8 mouse cellular contexts compared by ENCODE assay signal in genomic region chr7:102209756-102210721, GRCm38 (mm10). TPM values are rescaled to one million over a fixed set of nuclear protein-coding genes. Genes with fewer than 3 reads are reported as not detected.
DNase-seq lines count a peak whose midpoint lies in the region; ATAC-seq and TF ChIP-seq lines count a peak whose summit lies in the region.

TSS of gene Nup98 (minus strand) at chr7:102210176.
TSS of gene Pgap2 (plus strand) at chr7:102210208.

- TF ChIP-seq CTCF in kidney, postnatal 0 days (IDR thresholded peaks at IDR 0.05; ENCODE audit: low read depth) = peak; percentile 7; the same call in 1 of the 2 replicates

- ATAC-seq in erythroid progenitor cell, adult 5-6 weeks (replicated peaks; ENCODE audit: low FRiP score, poor library complexity, severe bottlenecking) = peak; percentile 93
- ATAC-seq in heart, embryonic 12.5 days (ENCODE audit: insufficient number of reproducible peaks, low FRiP score) = peak; percentile 99
- ATAC-seq in kidney, postnatal 0 days (replicated peaks; ENCODE audit: low FRiP score, low read depth) = peak; percentile 99
- peak; percentile 96 for ATAC-seq in liver, embryonic 11.5 days (replicated peaks; ENCODE audit: low FRiP score)
- ATAC-seq in stomach, embryonic 14.5 days (ENCODE audit: insufficient number of reproducible peaks, insufficient read depth, low FRiP score, low read depth) = peak; percentile 97

- WGBS in heart, embryonic 12.5 days = under 1% methylated on average over 85 of the region's 87 CpGs
- 1% methylated on average over 85 of the region's 87 CpGs for WGBS in kidney, postnatal 0 days
- under 1% methylated on average over 73 of the region's 87 CpGs for WGBS in liver, embryonic 11.5 days
- WGBS in stomach, embryonic 14.5 days = under 1% methylated on average over 84 of the region's 87 CpGs

- peak; percentile 99 for DNase-seq in CD4-positive helper T cell, adult 2 months (ENCODE audit: low read depth, low spot score)
- peak; percentile 98 for DNase-seq in brain, embryonic 18.5 days (ENCODE audit: low read depth, low spot score)
- peak; percentile 99 for DNase-seq in kidney, postnatal 0 days (ENCODE audit: low spot score)
- peak; percentile 97 for DNase-seq in liver, embryonic 11.5 days (ENCODE audit: low spot score)
- DNase-seq in naive thymus-derived CD4-positive, alpha-beta T cell, adult 2 months (ENCODE audit: low read depth) = peak; percentile 97

- H3K4me2 ChIP-seq in heart, embryonic 12.5 days = peak within 1 kb of the TSS; percentile 87
- peak within 1 kb of the TSS; percentile 68 for H3K4me2 ChIP-seq in kidney, postnatal 0 days (ENCODE audit: low read length)
- H3K4me2 ChIP-seq in liver, embryonic 11.5 days = peak within 1 kb of the TSS; percentile 76
- peak within 1 kb of the TSS; percentile 79 for H3K4me2 ChIP-seq in stomach, embryonic 14.5 days (replicated peaks; ENCODE audit: low read depth, low read length)

- H3K27ac ChIP-seq in heart, embryonic 12.5 days (ENCODE audit: poor library complexity, severe bottlenecking) = peak within 1 kb of the TSS; percentile 94
- H3K27ac ChIP-seq in kidney, postnatal 0 days = peak within 1 kb of the TSS; percentile 92
- H3K27ac ChIP-seq in liver, embryonic 11.5 days (ENCODE audit: low read depth, low read length) = peak within 1 kb of the TSS; percentile 89
- peak within 1 kb of the TSS; percentile 92 for H3K27ac ChIP-seq in stomach, embryonic 14.5 days (ENCODE audit: low read length)

- no peaks in the 10 kb centered on the region for H3K9me3 ChIP-seq in heart, embryonic 12.5 days (replicated peaks)
- H3K9me3 ChIP-seq in kidney, postnatal 0 days (replicated peaks; ENCODE audit: low read length) = no peaks in the 10 kb centered on the region
- no peaks in the 10 kb centered on the region for H3K9me3 ChIP-seq in liver, embryonic 11.5 days (ENCODE audit: control insufficient read depth, low read length)
- no peaks in the 10 kb centered on the region for H3K9me3 ChIP-seq in stomach, embryonic 14.5 days (ENCODE audit: control insufficient read depth, low read depth, low read length)

- peaks cover 7% of the 10 kb centered on the region for H3K4me1 ChIP-seq in heart, embryonic 12.5 days (replicated peaks)
- H3K4me1 ChIP-seq in kidney, postnatal 0 days (replicated peaks; ENCODE audit: insufficient read depth, low read length) = peaks cover 5% of the 10 kb centered on the region; the same call in 1 of the 2 replicates
- peaks cover 18% of the 10 kb centered on the region for H3K4me1 ChIP-seq in liver, embryonic 11.5 days (replicated peaks; ENCODE audit: control insufficient read depth, insufficient read depth, low read length)
- H3K4me1 ChIP-seq in stomach, embryonic 14.5 days (ENCODE audit: control insufficient read depth, insufficient read depth, low read length) = peaks cover 15% of the 10 kb centered on the region; the same call in 1 of the 2 replicates

- 0 out of 2 replicates have a peak, but pooled peaks cover 3% of the 10 kb centered on the region for H3K36me3 ChIP-seq in heart, embryonic 12.5 days
- no peaks in the 10 kb centered on the region for H3K36me3 ChIP-seq in kidney, postnatal 0 days (ENCODE audit: insufficient read depth, low read length)
- H3K36me3 ChIP-seq in liver, embryonic 11.5 days (ENCODE audit: control insufficient read depth, insufficient read depth, low read length) = peaks cover 2% of the 10 kb centered on the region; the same call in 1 of the 2 replicates
- no peaks in the 10 kb centered on the region for H3K36me3 ChIP-seq in stomach, embryonic 14.5 days (ENCODE audit: control insufficient read depth, insufficient read depth, low read length)

- peak within 1 kb of the TSS; percentile 89 for H3K9ac ChIP-seq in heart, embryonic 12.5 days
- peak within 1 kb of the TSS; percentile 79 for H3K9ac ChIP-seq in kidney, postnatal 0 days (ENCODE audit: low read depth, low read length)
- H3K9ac ChIP-seq in liver, embryonic 11.5 days (ENCODE audit: low read depth, low read length) = peak within 1 kb of the TSS; percentile 90
- peak within 1 kb of the TSS; percentile 82 for H3K9ac ChIP-seq in stomach, embryonic 14.5 days (replicated peaks; ENCODE audit: low read depth, low read length)

- H3K4me3 ChIP-seq in heart, embryonic 12.5 days = peak within 1 kb of the TSS; percentile 83
- peak within 1 kb of the TSS; percentile 88 for H3K4me3 ChIP-seq in kidney, postnatal 0 days (replicated peaks; ENCODE audit: low read depth, low read length)
- H3K4me3 ChIP-seq in liver, embryonic 11.5 days (ENCODE audit: low read depth, low read length) = peak within 1 kb of the TSS; percentile 77
- peak within 1 kb of the TSS; percentile 75 for H3K4me3 ChIP-seq in stomach, embryonic 14.5 days (ENCODE audit: low read depth, low read length)

- H3K27me3 ChIP-seq in heart, embryonic 12.5 days (replicated peaks) = no peaks in the 10 kb centered on the region
- no peaks in the 10 kb centered on the region for H3K27me3 ChIP-seq in kidney, postnatal 0 days (ENCODE audit: insufficient read depth, low read length)
- no peaks in the 10 kb centered on the region for H3K27me3 ChIP-seq in liver, embryonic 11.5 days (replicated peaks; ENCODE audit: control insufficient read depth, insufficient read depth, low read length)
- H3K27me3 ChIP-seq in stomach, embryonic 14.5 days (ENCODE audit: control insufficient read depth, insufficient read depth, low read length) = no peaks in the 10 kb centered on the region

RNA-seq across cellular contexts. Expression of gene Nup98, which starts in this region (rescaled TPM):
- 63.8 and 64.6 TPM in 2 replicates for total RNA-seq in erythroid progenitor cell, adult 5-6 weeks (2015; ENCODE audit: low replicate concordance)
- total RNA-seq in erythroid progenitor cell, adult 5-6 weeks (2017; ENCODE audit: low replicate concordance) = 53.6 and 64.2 TPM in 2 replicates
- 35.8 and 38.1 TPM in 2 replicates for polyA plus RNA-seq in heart, embryonic 12.5 days (2016; fragmentation: Nextera tagmentation; extraction: Ambion mirVana)
- 19.1 and 21.1 TPM in 2 replicates for polyA plus RNA-seq in kidney, postnatal 0 days (2015; fragmentation: Nextera tagmentation; extraction: Ambion mirVana)
- 42.0 and 45.8 TPM in 2 replicates for polyA plus RNA-seq in liver, embryonic 11.5 days (2014; fragmentation: Nextera tagmentation; extraction: Ambion mirVana)
- 51.6 and 53.5 TPM in 2 replicates for polyA plus RNA-seq in stomach, embryonic 14.5 days (2014; fragmentation: Nextera tagmentation; extraction: Ambion mirVana)

RNA-seq across cellular contexts. Expression of gene Pgap2, which starts in this region (rescaled TPM):
- total RNA-seq in erythroid progenitor cell, adult 5-6 weeks (2015; ENCODE audit: low replicate concordance) = 15.1 and 31.4 TPM in 2 replicates
- 6.5 and 16.3 TPM in 2 replicates for total RNA-seq in erythroid progenitor cell, adult 5-6 weeks (2017; ENCODE audit: low replicate concordance)
- 50.7 and 55.6 TPM in 2 replicates for polyA plus RNA-seq in heart, embryonic 12.5 days (2016; fragmentation: Nextera tagmentation; extraction: Ambion mirVana)
- 65.8 and 66.8 TPM in 2 replicates for polyA plus RNA-seq in kidney, postnatal 0 days (2015; fragmentation: Nextera tagmentation; extraction: Ambion mirVana)
- 40.0 and 45.5 TPM in 2 replicates for polyA plus RNA-seq in liver, embryonic 11.5 days (2014; fragmentation: Nextera tagmentation; extraction: Ambion mirVana)
- polyA plus RNA-seq in stomach, embryonic 14.5 days (2014; fragmentation: Nextera tagmentation; extraction: Ambion mirVana) = 99.0 and 103 TPM in 2 replicates

Comparison
In these comparisons a context has a peak if more than half of its experiments do, and no peak if none do; other contexts are left out.
1. Peak in every context shown above with its lines: DNase-seq, ATAC-seq, H3K4me3 ChIP-seq and H3K27ac ChIP-seq.